Mouse (Mus musculus) adrenal gland, adult 18-20 months (tissue): ENCODE results near the gene Cetn3. TPM values are rescaled to one million over a fixed set of nuclear protein-coding genes. Genes with fewer than 3 reads are reported as not detected.

Experiments
- DNase-seq, 2 experiments: peaks; one replicate each; pipeline ENCODE4 v3.0.0; 2021 to 2022; ENCODE audit warnings: low spot score in 2 of 2
- total RNA-seq, 2 experiments: library from RNA; stranded (reverse); gene quantifications; 1 replicate in 1 of 2; 2 replicates in 1 of 2; pipeline ENCODE4 v1.2.3; 2021

Cetn3 gene
- total RNA-seq, 2 experiments from 2014 or later: 88.6 to 110 TPM

- DNase-seq: no peak
Measured at GRCm38 (mm10) chr13:81803713-81804112, 20.8 kb downstream of the Cetn3 start.

DNA sequence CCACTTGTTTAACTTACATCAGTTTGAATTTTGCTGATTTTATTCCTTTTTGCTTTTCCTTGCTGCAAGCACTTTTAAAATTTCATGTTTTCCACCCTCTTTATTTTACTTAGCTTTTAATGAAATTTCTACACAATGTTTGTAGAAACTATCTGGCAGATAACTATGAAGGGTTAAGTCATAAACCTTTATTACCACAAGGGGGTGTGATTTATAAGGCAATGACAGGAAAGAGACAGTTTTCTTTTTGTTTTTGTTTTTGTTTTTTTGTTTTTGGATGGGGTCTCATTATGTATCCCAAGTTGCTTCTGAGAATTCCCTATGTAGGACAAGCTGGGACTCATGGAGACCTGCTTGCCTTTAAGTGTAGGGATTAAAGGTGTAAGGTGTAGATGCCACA lies 39.9 kb downstream of the Cetn3 start:
- DNase-seq: no peak

- DNase-seq: no peak
Measured at GRCm38 (mm10) chr13:81824576-81825330, 41.9 kb downstream of the Cetn3 start.

GRCm38 (mm10) chr13:81828486-81828885 lies 45.6 kb downstream of the Cetn3 start:
- DNase-seq: no peak

DNA sequence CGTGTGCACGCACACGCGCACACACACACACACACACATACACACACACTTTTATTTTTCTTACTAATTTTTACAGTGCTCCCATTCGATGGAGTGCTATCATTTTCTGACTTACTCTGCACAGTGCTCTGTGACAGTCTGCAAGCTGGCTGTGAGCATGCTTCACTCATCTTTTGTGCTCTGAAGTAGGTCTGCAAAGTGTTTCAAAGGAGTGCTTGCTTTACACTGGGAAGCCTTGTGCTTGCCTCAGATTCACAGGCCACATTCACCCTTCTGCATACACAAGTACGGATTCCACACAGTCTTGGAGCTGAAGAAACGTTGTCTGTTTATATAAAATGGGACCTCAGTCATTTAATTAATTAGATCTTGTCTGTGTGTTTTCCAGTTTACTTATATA lies 49.0 kb downstream of the Cetn3 start:
- DNase-seq: no peak

DNA sequence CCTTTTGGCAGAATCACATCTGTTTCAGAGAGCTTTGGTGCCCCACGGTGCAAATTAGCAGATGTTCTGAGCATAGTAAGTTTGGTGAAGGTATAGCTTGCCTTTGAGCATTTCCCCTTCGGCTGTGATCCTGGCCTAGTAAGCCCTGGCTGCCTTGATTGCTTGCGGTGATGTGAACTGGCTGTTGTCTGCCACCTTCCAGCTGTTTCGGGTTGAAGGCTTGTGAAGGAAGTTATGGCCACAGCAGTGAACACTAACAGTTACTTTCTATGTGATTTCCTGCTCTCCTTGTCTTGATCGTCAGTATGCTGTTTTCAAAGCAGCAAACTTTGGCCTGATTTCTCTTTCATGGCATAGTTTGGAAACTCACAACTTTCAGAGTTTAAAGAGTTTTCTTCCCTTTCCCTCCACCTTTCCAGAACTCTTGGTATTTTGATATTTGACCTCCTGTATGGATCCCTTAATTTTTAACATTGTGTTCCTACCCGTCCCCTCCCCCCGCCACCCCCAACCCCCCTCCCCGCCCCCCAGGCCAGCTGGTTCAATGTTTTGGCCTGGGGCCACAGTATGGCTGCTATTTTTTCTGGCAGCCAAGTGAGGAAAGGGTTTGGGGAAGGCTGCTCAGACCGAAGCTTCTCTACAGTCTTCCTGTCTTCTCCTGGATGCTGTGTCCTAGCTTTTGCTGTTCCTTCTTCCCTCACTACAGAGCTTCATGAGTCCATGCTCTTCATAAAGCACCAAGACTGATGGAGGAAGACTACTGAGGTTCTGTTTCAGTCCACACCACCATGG lies 53.7 kb downstream of the Cetn3 start:
- no peak for DNase-seq

DNA sequence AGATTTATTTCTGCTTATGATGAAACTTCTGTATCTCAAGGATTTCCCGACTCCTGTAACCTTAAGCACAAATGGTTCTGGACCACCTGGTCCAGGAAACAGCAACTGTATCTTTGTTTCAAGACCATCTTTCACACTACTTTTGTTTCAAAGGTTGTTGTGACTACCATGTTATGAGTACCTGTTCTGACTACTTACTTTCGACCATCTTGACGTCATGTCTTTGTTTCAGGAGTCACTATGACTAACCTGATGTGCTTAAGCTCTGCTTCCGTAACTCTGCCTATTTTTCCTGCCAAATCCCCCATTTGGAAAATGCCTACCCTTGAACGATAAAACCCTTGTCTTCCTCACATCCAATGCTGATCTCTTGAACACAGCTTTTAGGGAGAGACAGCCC lies 55.1 kb downstream of the Cetn3 start:
- no peak for DNase-seq

DNA sequence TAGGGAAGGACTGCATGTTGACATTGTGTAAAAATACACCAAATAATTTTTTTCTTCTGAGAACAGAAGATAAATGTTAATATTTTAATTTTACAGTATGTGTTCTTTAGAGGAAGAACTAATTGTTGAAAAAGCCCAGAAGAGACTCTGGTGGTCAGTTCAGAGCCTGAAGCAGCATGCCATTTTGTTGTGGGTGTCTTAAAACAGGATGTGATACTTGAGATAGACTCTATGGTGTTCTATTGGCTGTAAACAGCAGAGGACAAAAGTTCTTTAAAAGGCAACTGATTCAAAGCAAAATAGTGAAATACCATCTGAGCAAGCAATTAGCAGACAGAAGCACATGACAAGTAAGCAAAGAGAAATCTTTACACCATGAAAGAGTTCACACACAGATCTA lies 56.1 kb downstream of the Cetn3 start:
- no peak for DNase-seq

GRCm38 (mm10) chr13:81840246-81840645 lies 57.4 kb downstream of the Cetn3 start:
- DNase-seq: no peak

DNA sequence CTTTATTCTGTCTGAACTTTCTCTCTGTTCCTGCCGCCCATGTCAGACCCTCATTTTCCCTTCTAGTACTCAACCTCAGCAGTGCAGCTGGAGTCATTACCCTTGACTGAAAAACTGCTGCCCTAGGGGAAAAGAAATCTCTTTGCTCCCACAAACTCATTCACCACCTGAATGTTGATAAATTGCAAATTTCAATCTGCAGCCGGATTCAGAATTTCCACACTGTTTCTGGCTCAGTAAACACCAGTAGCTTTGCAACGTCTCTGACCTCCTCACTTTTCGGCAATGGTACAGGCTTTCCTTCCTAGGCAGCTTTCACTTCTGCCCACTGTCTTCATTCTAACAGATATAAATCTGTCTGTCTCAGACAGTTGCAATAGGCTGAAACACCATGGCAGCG lies 57.8 kb downstream of the Cetn3 start:
- no peak for DNase-seq

GRCm38 (mm10) chr13:81842278-81842677 lies 59.4 kb downstream of the Cetn3 start:
- no peak for DNase-seq

Other genes starting within 250 kb of the Cetn3 start
- 1 to 10 TPM; 1.5 to 1.9 TPM for gene Adgrv1, start 149.9 kb upstream of the Cetn3 start, total RNA-seq
- gene Lysmd3, start 125.4 kb upstream of the Cetn3 start, total RNA-seq: 10 to 100 TPM; 15.5 to 22.1 TPM
- gene Polr3g, start 72.1 kb upstream of the Cetn3 start, total RNA-seq: 1 to 10 TPM; 4.5 to 5.8 TPM
- gene Mblac2, start 71.7 kb upstream of the Cetn3 start, total RNA-seq: 1 to 10 TPM; 8.2 to 8.3 TPM